Mouse (Mus musculus) hindlimb bud, embryonic 11.5 days (tissue): Measurements from ENCODE around the gene Pex6.
A peak's percentile ranks its signal among the peaks of the same experiment; 100 is the strongest.

Experiments used
- DNase-seq: peaks from one replicate; pipeline ENCODE4 v3.0.0-alpha.2; 2012; ENCODE audit warnings: low read depth, low spot score; ENCODE audit errors: extremely low spot score

Gene Pex6

DNA sequence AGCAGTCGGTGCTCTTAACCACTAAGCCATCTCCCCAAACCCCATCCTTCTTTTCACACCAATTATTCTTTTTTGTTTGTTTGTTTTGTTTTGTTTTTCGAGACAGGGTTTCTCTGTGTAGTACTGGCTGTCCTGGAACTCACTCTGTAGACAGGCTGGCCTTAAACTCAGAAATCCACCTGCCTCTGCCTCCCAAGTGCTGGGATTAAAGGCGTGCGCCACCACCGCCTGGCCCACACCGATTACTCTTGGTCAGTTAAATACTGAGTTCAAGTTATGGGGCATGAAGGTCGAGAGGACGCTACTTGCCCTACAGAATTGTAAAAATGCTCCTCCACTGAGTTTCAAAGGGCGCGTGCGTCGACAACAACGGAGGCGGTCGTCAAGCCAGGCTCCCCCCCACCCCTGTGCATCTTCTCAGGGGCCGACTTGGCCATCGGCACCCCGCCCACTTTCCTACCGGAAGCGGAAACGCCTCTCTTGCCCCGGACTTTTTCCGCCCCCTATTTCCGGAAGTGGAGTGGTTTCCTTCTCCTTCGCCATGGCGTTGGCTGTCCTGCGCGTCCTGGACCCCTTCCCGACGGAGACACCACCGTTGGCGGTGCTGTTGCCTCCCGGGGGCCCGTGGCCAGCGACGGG is at the start of gene Pex6:
Gene Pex6, plus strand, starts transcription at position 505 of the 639 bp plus-strand sequence.
- peak; percentile 73 for DNase-seq

DNA sequence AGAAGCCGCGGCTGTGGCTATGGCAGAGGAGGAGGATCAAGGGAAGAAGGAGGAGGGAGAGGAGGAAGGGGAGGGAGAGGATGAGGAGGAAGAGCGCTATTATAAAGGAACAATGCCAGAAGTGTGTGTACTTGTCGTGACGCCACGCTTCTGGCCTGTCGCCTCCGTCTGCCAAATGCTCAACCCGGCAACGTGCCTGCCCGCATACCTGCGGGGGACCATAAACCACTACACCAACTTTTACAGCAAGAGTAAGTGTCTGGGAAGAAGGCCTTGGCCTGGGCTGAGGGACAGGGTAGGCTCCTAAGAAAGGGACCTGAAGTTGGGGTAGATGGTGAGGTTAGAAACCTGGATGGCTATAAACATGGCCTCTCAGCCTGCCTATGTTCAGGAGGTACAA is 49.3 kb upstream of the Pex6 start:
- DNase-seq = no peak

GRCm38 (mm10) chr17:46662730-46663129 is 48.5 kb upstream of the Pex6 start:
- DNase-seq = no peak

- no peak for DNase-seq
These were observed 43.6 kb upstream of the Pex6 start for GRCm38 (mm10) chr17:46667712-46668111.

- no peak for DNase-seq
These were observed 41.4 kb upstream of the Pex6 start for GRCm38 (mm10) chr17:46669911-46670310.

DNA sequence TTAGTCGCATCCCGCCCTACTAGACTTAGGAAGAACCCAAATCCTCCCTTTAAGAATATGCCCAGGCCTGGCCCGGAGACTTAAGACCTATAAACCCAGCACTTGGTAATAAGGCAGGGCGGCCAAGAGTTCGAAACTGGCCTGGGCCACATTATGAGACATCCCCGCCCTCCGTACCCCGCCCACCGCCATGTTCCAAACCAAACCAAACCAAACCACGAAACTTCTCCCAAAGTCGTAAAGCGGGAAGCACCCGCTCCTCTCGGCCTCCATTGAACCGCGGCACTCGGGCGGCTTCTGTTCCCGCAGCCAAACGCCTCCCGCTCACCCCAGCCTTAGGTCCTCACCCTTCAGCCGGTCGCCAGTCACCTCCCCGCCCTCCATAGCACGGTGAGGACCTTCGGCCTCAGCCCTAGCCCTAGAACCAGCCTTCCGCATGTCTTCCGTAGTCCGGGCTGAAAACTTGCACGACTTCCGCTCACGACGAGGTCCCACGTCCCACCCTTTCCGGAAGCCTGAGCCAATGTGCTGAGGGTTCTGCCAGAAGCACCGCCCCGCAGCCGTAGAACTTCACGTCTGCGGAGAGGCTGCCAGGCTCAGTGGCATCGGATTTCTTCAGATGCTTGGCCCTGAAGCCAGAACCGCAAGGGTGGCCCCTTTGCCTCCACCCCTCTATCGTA is 37.3 kb upstream of the Pex6 start, which contains the start of gene Rrp36:
Gene Rrp36, minus strand, starts transcription at position 503 of the 680 bp plus-strand sequence.
- peak; percentile 64 for DNase-seq

DNA sequence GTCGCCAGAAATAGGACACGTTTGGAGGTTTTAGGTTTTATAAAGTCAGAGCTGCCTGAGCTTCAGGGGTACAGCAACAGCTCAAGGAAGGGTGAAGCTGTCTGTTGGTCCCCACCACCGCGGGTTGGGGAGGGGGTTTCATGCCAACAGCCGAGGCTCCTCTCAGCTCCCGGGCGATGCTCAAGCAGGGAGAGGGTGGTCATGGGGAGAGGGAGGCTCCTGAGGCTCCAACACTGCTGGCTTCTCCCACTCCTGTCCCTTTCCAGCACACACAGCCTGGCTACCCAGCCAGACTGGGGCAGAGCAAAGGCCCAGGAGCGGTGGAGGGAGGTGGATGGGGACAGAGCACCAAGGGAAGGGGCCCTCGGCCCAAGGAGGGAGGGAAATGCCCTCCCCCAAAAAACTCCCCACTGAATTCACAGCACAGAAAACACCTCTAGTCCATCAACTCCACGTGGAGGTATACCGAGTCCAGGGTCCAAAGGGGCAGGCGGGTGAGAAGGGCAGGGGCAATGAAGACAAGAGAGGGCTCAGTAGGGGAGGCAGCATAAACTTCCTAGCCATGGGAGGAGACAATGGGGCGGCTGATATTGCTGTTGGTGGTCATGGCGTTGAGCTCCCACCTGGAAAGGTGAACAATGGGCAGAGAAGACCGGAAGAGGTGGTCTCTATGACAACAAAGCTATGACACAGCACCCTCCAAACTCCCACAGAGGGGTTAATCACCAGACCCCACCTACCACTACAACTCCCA is 36.6 kb upstream of the Pex6 start:
- no peak for DNase-seq

GRCm38 (mm10) chr17:46678416-46678815 is 32.8 kb upstream of the Pex6 start, which contains the start of gene Mea1:
Gene Mea1 (plus strand): TSS chr17:46678793.
- DNase-seq = no peak

DNA sequence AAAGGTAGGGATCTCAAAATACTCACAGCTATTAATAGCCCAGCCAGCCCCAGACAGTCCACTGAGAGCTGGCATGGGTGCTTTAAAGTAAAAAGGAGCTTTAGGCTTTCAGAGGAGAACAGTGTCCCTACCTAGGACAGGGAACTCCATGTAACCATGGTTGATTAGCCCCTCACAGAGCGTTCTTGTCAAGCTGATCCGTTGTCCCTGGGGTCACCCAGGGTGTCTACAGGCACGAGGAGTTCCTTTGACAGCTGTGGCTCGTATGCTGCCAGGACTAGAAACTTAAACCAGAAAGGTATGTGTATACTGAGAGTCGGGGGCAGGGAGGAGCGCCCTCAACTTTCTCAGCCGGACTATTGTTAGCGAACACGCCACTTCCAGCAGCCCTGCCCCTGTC is 32.4 kb upstream of the Pex6 start:
- DNase-seq = no peak

- DNase-seq = no peak
These were observed 31.2 kb upstream of the Pex6 start for GRCm38 (mm10) chr17:46679843-46680759.

DNA sequence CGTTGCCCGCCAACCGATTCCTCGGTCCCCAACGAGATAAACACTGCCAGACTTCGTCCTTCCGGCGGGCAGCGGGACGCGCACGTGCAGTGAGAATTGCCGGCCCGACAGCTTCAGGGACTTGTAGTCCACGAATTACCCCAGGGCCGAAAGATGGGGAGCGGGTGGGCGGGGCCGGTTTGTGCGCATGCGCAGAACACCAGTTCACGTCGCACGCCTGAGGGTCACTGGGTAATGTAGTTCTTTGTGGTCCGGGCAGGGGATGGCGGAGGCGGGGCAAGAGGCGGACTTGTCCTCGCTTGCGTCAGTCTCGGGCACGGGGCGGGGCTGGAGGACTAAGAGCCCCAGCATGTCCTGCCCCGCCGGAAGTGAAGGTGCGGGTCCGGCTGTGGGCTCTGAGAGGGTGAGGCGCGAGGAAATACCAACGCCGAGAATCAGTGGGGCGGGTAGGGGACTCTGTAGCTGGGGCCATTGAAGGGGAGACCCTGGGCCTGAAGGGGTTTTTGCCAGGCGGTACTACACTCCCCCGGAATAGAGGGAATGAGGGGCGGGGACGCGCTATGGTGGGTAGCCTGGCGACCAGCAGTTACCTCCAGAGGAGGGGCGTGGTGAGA is 30.4 kb upstream of the Pex6 start, which contains the start of gene Klhdc3:
Gene Klhdc3, minus strand, starts transcription at position 155 of the 614 bp plus-strand sequence.
- peak; percentile 83 for DNase-seq

GRCm38 (mm10) chr17:46681466-46682118 is 29.7 kb upstream of the Pex6 start:
- DNase-seq = no peak

DNA sequence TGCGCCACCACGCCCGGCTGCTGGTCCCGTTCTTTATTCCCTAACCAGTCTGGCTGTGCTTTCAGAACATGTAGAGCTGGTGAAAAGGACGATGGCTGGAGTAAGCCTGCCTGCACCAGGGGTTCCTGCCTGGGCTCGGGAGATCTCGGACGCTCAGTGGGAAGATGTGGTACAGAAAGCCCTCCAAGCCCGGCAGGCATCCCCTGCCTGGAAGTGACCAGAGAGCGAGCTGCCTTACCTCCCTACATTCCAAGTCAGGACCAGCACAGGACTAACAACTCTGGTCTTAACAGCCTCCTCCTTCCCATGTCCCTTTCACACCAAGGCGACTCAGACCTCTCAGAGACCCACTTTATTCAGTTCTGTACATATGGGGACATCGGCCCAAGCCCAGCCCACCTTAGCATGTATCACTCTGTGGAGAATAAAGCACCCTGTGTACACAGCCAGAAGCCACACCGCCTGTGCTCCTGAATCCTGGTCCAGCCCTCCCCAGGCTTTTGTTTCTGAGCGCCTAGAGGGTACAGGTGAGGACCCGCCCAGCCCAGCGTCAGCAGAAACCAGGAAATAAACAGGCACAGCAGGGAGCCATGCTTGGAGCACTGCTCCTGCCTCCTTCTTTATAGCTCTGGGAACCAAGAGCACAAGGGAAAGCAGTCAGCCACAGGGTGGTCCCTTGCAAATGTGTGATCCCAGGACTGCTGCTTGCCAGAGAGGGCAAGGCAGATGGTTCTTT is 28.4 kb upstream of the Pex6 start:
- DNase-seq = no peak

DNA sequence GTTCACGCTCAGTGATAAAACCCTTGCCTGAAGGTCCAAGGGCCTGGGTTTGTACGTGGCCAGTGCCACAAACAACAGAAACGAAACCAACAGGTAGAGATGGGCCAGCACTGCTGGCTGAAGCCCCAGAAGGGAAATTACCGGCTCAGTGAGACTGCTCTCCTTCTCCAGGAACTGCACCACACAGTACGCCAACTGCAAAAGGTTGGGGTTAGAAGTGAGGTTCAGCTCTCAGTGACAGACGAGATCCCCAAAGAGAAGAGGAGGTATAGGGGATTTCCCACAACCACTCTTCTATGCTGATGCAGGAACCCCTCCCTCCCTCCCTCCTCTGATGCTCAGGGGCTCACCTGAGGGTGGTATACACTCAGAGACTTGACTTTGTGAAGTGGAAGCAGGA is 25.4 kb upstream of the Pex6 start:
- no peak for DNase-seq

- DNase-seq = no peak
These were observed 20.6 kb upstream of the Pex6 start for GRCm38 (mm10) chr17:46690665-46691064.

- no peak for DNase-seq
These were observed 19.9 kb upstream of the Pex6 start for GRCm38 (mm10) chr17:46691390-46691789.

- no peak for DNase-seq
These were observed 16.7 kb upstream of the Pex6 start for GRCm38 (mm10) chr17:46694517-46695063.

GRCm38 (mm10) chr17:46698515-46698914 is 12.7 kb upstream of the Pex6 start:
- no peak for DNase-seq

DNA sequence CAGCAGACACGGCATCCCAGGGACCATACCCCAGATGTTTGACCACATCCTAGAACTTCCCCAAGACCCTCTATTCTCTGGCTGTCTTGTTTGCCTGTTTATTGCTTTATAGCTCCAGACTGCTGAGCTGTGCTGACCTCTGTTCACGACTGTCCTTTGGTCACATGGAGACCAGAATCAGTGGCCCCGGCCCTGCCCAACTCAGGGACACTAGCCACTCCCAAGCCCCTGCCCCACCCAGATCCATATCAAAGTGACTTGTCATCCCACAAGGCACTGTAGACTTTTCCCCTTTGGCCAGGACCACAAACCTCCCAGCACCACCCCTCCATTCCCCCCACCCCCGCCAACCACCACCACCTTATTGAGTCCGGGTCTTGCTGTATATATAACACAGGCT is 12.0 kb upstream of the Pex6 start:
- DNase-seq = no peak
